Mouse (Mus musculus): ENCODE results near the gene Fgf14. TPM values are rescaled to one million over a fixed set of nuclear protein-coding genes. Genes with fewer than 3 reads are reported as not detected.

Gene Fgf14
- not detected for total RNA-seq (2023)

GRCm38 (mm10) chr14:124676506-124677177, at the start of gene Fgf14:
Fgf14 (minus strand) TSS chr14:124677127.

